Mouse (Mus musculus) midbrain, embryonic 13.5 days (tissue): ENCODE results near the gene Vps51. TPM values are rescaled to one million over a fixed set of nuclear protein-coding genes. Genes with fewer than 3 reads are reported as not detected.
A peak's percentile ranks its signal among the peaks of the same experiment; 100 is the strongest.

Source experiments
- ATAC-seq: fragments of 200-750 bp; cut with Nextera tagmentation; 2 replicates; pipeline ENCODE4 v1.8.0; 2017; ENCODE audit warnings: mild to moderate bottlenecking, moderate TSS enrichment, moderate library complexity
- H3K27ac ChIP-seq: fragments of 300-500 bp; sonication (generic); 2 replicates; pipeline ENCODE4 v1.5.1; 2015; ENCODE audit warnings: inconsistent platforms, mild to moderate bottlenecking, moderate library complexity
- H3K27me3 ChIP-seq: fragments of 300-500 bp; sonication (generic); 2 replicates; pipeline ENCODE4 v1.6.1; 2015; ENCODE audit warnings: mild to moderate bottlenecking, inconsistent platforms
- H3K36me3 ChIP-seq: fragments of 300-500 bp; sonication (generic); 2 replicates; pipeline ENCODE4 v1.6.1; 2015; ENCODE audit warnings: mild to moderate bottlenecking, inconsistent platforms
- H3K4me1 ChIP-seq: fragments of 300-500 bp; sonication (generic); replicated peaks from 2 replicates; pipeline ENCODE4 v1.6.1; 2015; ENCODE audit warnings: inconsistent platforms
- H3K4me2 ChIP-seq: fragments of 300-500 bp; sonication (generic); replicated peaks from 2 replicates; pipeline ENCODE4 v1.6.1; 2015; ENCODE audit warnings: moderate library complexity, mild to moderate bottlenecking, inconsistent platforms
- H3K4me3 ChIP-seq: fragments of 300-500 bp; sonication (generic); replicated peaks from 2 replicates; pipeline ENCODE4 v1.5.1; 2015; ENCODE audit warnings: mild to moderate bottlenecking, inconsistent platforms
- H3K9ac ChIP-seq: fragments of 300-500 bp; sonication (generic); replicated peaks from 2 replicates; pipeline ENCODE4 v1.6.1; 2015; ENCODE audit warnings: mild to moderate bottlenecking, inconsistent platforms
- H3K9me3 ChIP-seq: fragments of 300-500 bp; sonication (generic); 2 replicates; pipeline ENCODE4 v1.6.1; 2016; ENCODE audit warnings: mild to moderate bottlenecking, inconsistent platforms
- WGBS: fragments of 180-500 bp; shearing (Covaris S2); methylation state at CpG from one replicate; pipeline ENCODE4 v1.1.7; 2015; 5-methylcytosine and 5-hydroxymethylcytosine counted together
- microRNA-seq: library from miRNA; unstranded; fragments of <30 nt; microRNA quantifications from one replicate; pipeline ENCODE4, GENCODE M21; 2016
- polyA plus RNA-seq: library from polyadenylated mRNA; unstranded; fragments of >200 nt; fragmentation: Nextera tagmentation; extraction: Ambion mirVana; gene quantifications from 2 replicates; pipeline ENCODE4 v1.2.1, GENCODE M21; 2015

The Vps51 gene
- polyA plus RNA-seq, 1 experiment from 2014 or later: 91.4 TPM

- Histone ChIP-seq H3K36me3 (no peaks in the 10 kb centered on the region), H3K4me2 (no peak overlapping the region), H3K9me3 (no peaks in the 10 kb centered on the region), H3K27ac (no peak overlapping the region), H3K27me3 (peaks cover 34% of the 10 kb centered on the region), H3K4me1 (peaks cover 16% of the 10 kb centered on the region), H3K4me3 (no peak overlapping the region), H3K9ac (no peak overlapping the region)
- ATAC-seq: no peak
- WGBS: 33% methylated on average over 15 of the region's 15 CpGs
These were observed 58.6 kb downstream of the Vps51 start for GRCm38 (mm10) chr19:6018142-6019089.

Small RNAs within 50 kb of the gene (microRNA-seq; reads per million reads assigned to microRNA genes)
- 2.7 reads per million, percentile 9 among the genes with 10 or more reads in this experiment for gene Mir6988

Other genes with a start within 250 kb of the Vps51 start
- gene Frmd8, start 202.0 kb downstream of the Vps51 start, polyA plus RNA-seq: 16.8 and 19.0 TPM in 2 replicates
- 1.4 and 2.0 TPM in 2 replicates for gene Slc25a45, start 199.4 kb downstream of the Vps51 start, polyA plus RNA-seq
- 16.4 and 16.9 TPM in 2 replicates for gene Tigd3, start 183.1 kb downstream of the Vps51 start, polyA plus RNA-seq
- 157 and 158 TPM in 2 replicates for gene Dpf2, start 164.2 kb downstream of the Vps51 start, polyA plus RNA-seq
- gene Cdc42ep2, start 152.4 kb downstream of the Vps51 start, polyA plus RNA-seq: 7.5 and 7.8 TPM in 2 replicates
- gene Pola2, start 113.0 kb downstream of the Vps51 start, polyA plus RNA-seq: 31.6 and 32.1 TPM in 2 replicates
- gene Slc22a20, start 91.1 kb downstream of the Vps51 start, polyA plus RNA-seq: not detected in 2 replicates
- gene Capn1, start 61.3 kb downstream of the Vps51 start, polyA plus RNA-seq: 1.9 and 2.3 TPM in 2 replicates
- 27.8 and 33.8 TPM in 2 replicates for gene Syvn1, start 30.7 kb downstream of the Vps51 start, polyA plus RNA-seq
- 73.7 and 74.7 TPM in 2 replicates for gene Mrpl49, start 19.4 kb downstream of the Vps51 start, polyA plus RNA-seq
- 632 and 647 TPM in 2 replicates for gene Fau, start 19.4 kb downstream of the Vps51 start, polyA plus RNA-seq
- 27.4 and 33.1 TPM in 2 replicates for gene Znhit2, start 16.0 kb downstream of the Vps51 start, polyA plus RNA-seq
- 44.1 and 45.9 TPM in 2 replicates for gene Tm7sf2, start 8.9 kb downstream of the Vps51 start, polyA plus RNA-seq
- gene Tmem262, start 2.8 kb upstream of the Vps51 start, polyA plus RNA-seq: not detected in 2 replicates
- gene Gm28374, start 5.0 kb upstream of the Vps51 start, polyA plus RNA-seq: 2.4 TPM in 2 replicates
- gene Zfpl1, start 7.7 kb upstream of the Vps51 start, polyA plus RNA-seq: 83.3 and 84.8 TPM in 2 replicates
- 19.1 and 19.3 TPM in 2 replicates for gene Cdca5, start 7.8 kb upstream of the Vps51 start, polyA plus RNA-seq
- gene AC131692.1, start 17.2 kb upstream of the Vps51 start, polyA plus RNA-seq: not detected in 2 replicates
- gene Naaladl1, start 28.6 kb upstream of the Vps51 start, polyA plus RNA-seq: 0.52 and 0.58 TPM in 2 replicates
- gene Sac3d1, start 41.4 kb upstream of the Vps51 start, polyA plus RNA-seq: 35.1 and 41.8 TPM in 2 replicates
- gene Snx15, start 51.1 kb upstream of the Vps51 start, polyA plus RNA-seq: 42.3 and 44.4 TPM in 2 replicates
- 0.27 TPM in 1 of 2 replicates, not detected in the other for gene Batf2, start 63.8 kb upstream of the Vps51 start, polyA plus RNA-seq
- 115 and 118 TPM in 2 replicates for gene Arl2, start 64.3 kb upstream of the Vps51 start, polyA plus RNA-seq
- not detected in 2 replicates for gene Majin, start 107.2 kb upstream of the Vps51 start, polyA plus RNA-seq
- not detected in 2 replicates for gene Gpha2, start 149.1 kb upstream of the Vps51 start, polyA plus RNA-seq
- gene Ppp2r5b, start 158.6 kb upstream of the Vps51 start, polyA plus RNA-seq: 78.4 and 84.8 TPM in 2 replicates
- 11.4 and 12.4 TPM in 2 replicates for gene Atg2a, start 164.4 kb upstream of the Vps51 start, polyA plus RNA-seq
- 89.7 and 93.8 TPM in 2 replicates for gene Ehd1, start 199.5 kb upstream of the Vps51 start, polyA plus RNA-seq
- 0.39 and 0.46 TPM in 2 replicates for gene Cdc42bpg, start 229.2 kb upstream of the Vps51 start, polyA plus RNA-seq